Mouse (Mus musculus) CD8-positive naive resting alpha-beta T cell, adult 2 months (primary cell): ENCODE data around the gene Clcc1.

Source experiments
- DNase-seq, 2 experiments: peaks; one replicate each; pipeline ENCODE4 v3.0.0; 2022; ENCODE audit warnings: low read depth in 2 of 2, low spot score in 2 of 2

Gene Clcc1

GRCm38 (mm10) chr3:108701256-108701655, 47.5 kb downstream of the Clcc1 start:
- no peak for DNase-seq

GRCm38 (mm10) chr3:108702789-108703188, 49.1 kb downstream of the Clcc1 start:
- no peak for DNase-seq

- DNase-seq: no peak
Measured at GRCm38 (mm10) chr3:108711296-108711695, 57.6 kb downstream of the Clcc1 start.

- no peak for DNase-seq
Measured at GRCm38 (mm10) chr3:108713065-108713675, 59.5 kb downstream of the Clcc1 start.

- DNase-seq: no peak
Measured at GRCm38 (mm10) chr3:108714837-108715236, 61.1 kb downstream of the Clcc1 start.

- no peak for DNase-seq
Measured at GRCm38 (mm10) chr3:108717896-108718502, 64.3 kb downstream of the Clcc1 start.

- DNase-seq: no peak
Measured at GRCm38 (mm10) chr3:108719357-108719756, 65.6 kb downstream of the Clcc1 start.

GRCm38 (mm10) chr3:108719761-108720160, 66.0 kb downstream of the Clcc1 start:
- no peak for DNase-seq

- DNase-seq: peak in 1 of 2 experiments; percentile 15
Measured at GRCm38 (mm10) chr3:108721076-108721991, 67.6 kb downstream of the Clcc1 start.

GRCm38 (mm10) chr3:108722036-108722872, 68.5 kb downstream of the Clcc1 start, which contains the start of gene Gpsm2:
Gene Gpsm2, minus strand, starts transcription at chr3:108722309.
- DNase-seq: peak; percentile 85 to 92

GRCm38 (mm10) chr3:108726413-108726812, 72.7 kb downstream of the Clcc1 start:
- DNase-seq: no peak

- no peak for DNase-seq
Measured at GRCm38 (mm10) chr3:108727344-108727743, 73.6 kb downstream of the Clcc1 start.

- no peak for DNase-seq
Measured at GRCm38 (mm10) chr3:108727776-108728175, 74.1 kb downstream of the Clcc1 start.
